Mouse (Mus musculus) left cerebral cortex, postnatal 36 days (tissue): ENCODE measurements around the gene Fam25c. TPM values are rescaled to one million over a fixed set of nuclear protein-coding genes. Genes with fewer than 3 reads are reported as not detected.

Experiments
- DNase-seq, 2 experiments: peaks; one replicate each; pipeline ENCODE4 v3.0.0; 2021 to 2022; ENCODE audit warnings: low spot score in 2 of 2, mixed read lengths in 1 of 2
- intact Hi-C: fragments of 180-260 bp; cut with DNase I; formaldehyde crosslinking; loops from one replicate; pipeline ENCODE4 v1.15.1; 2025
- total RNA-seq, 2 experiments: library from RNA; stranded (reverse); gene quantifications; 2 replicates each; pipeline ENCODE4 v1.2.3; 2021

Fam25c gene
- not detected for total RNA-seq

- DNase-seq = no peak
- intact Hi-C loops = no loop called here
Measured at GRCm38 (mm10) chr14:34355301-34355700, at the start of gene Fam25c. Gene Fam25c, minus strand, starts transcription at chr14:34355433.

GRCm38 (mm10) chr14:34403424-34403823, 48.2 kb upstream of the Fam25c start:
- intact Hi-C loops = no loop called here
- DNase-seq = no peak

GRCm38 (mm10) chr14:34402871-34403270, 47.6 kb upstream of the Fam25c start:
- DNase-seq = no peak
- intact Hi-C loops = no loop called here

GRCm38 (mm10) chr14:34401135-34401534, 45.9 kb upstream of the Fam25c start:
- peak; percentile 37 to 52 for DNase-seq
- intact Hi-C loops = loop anchor here (1.0 kb wide), 1 partner anchor 29 kb away; no protein-coding TSS in a partner anchor

- no peak for DNase-seq
- intact Hi-C loops = no loop called here
Measured at GRCm38 (mm10) chr14:34400021-34400420, 44.8 kb upstream of the Fam25c start.

GRCm38 (mm10) chr14:34399301-34399700, 44.1 kb upstream of the Fam25c start:
- no peak for DNase-seq
- intact Hi-C loops = no loop called here

GRCm38 (mm10) chr14:34398901-34399300, 43.7 kb upstream of the Fam25c start:
- DNase-seq = no peak
- intact Hi-C loops = no loop called here

- intact Hi-C loops = no loop called here
- no peak for DNase-seq
Measured at GRCm38 (mm10) chr14:34397871-34398270, 42.6 kb upstream of the Fam25c start.

GRCm38 (mm10) chr14:34393295-34393694, 38.1 kb upstream of the Fam25c start:
- intact Hi-C loops = no loop called here
- no peak for DNase-seq

GRCm38 (mm10) chr14:34382921-34383704, 27.9 kb upstream of the Fam25c start:
- DNase-seq = no peak
- intact Hi-C loops = no loop called here

GRCm38 (mm10) chr14:34378560-34379331, 23.5 kb upstream of the Fam25c start:
- no peak for DNase-seq
- intact Hi-C loops = loop anchor here (10.0 kb wide), 1 partner anchor 294 kb away; the partner anchor contains the start of gene Anxa8

GRCm38 (mm10) chr14:34377121-34377520, 21.9 kb upstream of the Fam25c start:
- no peak for DNase-seq
- intact Hi-C loops = loop anchor here (10.0 kb wide), 1 partner anchor 292 kb away; the partner anchor contains the start of gene Anxa8

- no peak for DNase-seq
- intact Hi-C loops = loop anchor here (10.0 kb wide), 1 partner anchor 291 kb away; the partner anchor contains the start of gene Anxa8
Measured at GRCm38 (mm10) chr14:34375941-34376340, 20.7 kb upstream of the Fam25c start.

GRCm38 (mm10) chr14:34375415-34375904, 20.2 kb upstream of the Fam25c start, which contains the start of gene Mmrn2:
Gene Mmrn2, plus strand, starts transcription at chr14:34375465.
- no peak for DNase-seq
- intact Hi-C loops = loop anchor here (10.0 kb wide), 1 partner anchor 291 kb away; the partner anchor contains the start of gene Anxa8

GRCm38 (mm10) chr14:34374577-34374976, 19.3 kb upstream of the Fam25c start, which contains the start of gene Sncg:
Gene Sncg, minus strand, starts transcription at chr14:34374789.
- intact Hi-C loops = loop anchor here (5.0 to 10.0 kb wide), 2 partner anchors 193 to 290 kb away; partner anchors contain the start of gene Anxa8

GRCm38 (mm10) chr14:34373581-34373980, 18.3 kb upstream of the Fam25c start:
- intact Hi-C loops = loop anchor here (5.0 to 10.0 kb wide), 2 partner anchors 194 to 289 kb away; partner anchors contain the start of gene Anxa8
- no peak for DNase-seq

More at GRCm38 (mm10) chr14:34374577-34374976, 19.3 kb upstream of the Fam25c start, which contains the start of gene Sncg:
- no peak for DNase-seq

GRCm38 (mm10) chr14:34372646-34373045, 17.4 kb upstream of the Fam25c start:
- peak; percentile 30 to 42 for DNase-seq
- intact Hi-C loops = loop anchor here (1.0 to 10.0 kb wide), 3 partner anchors 29 to 288 kb away; partner anchors contain the start of gene Anxa8

GRCm38 (mm10) chr14:34371763-34372162, 16.5 kb upstream of the Fam25c start:
- DNase-seq = no peak
- intact Hi-C loops = loop anchor here (1.0 to 10.0 kb wide), 3 partner anchors 30 to 287 kb away; partner anchors contain the start of gene Anxa8

- intact Hi-C loops = loop anchor here (5.0 to 10.0 kb wide), 2 partner anchors 196 to 286 kb away; partner anchors contain the start of gene Anxa8
- no peak for DNase-seq
Measured at GRCm38 (mm10) chr14:34370921-34371320, 15.7 kb upstream of the Fam25c start.
